Mouse (Mus musculus) thymus, postnatal 0 days (tissue): ENCODE measurements around the gene Epha8. TPM values are rescaled to one million over a fixed set of nuclear protein-coding genes. Genes with fewer than 3 reads are reported as not detected.
A peak's percentile ranks its signal among the peaks of the same experiment; 100 is the strongest.

ENCODE experiments used
- DNase-seq: peaks from one replicate; pipeline ENCODE4 v3.0.0-alpha.2; 2015; ENCODE audit warnings: low spot score
- polyA plus RNA-seq: library from polyadenylated mRNA; unstranded; fragments of >200 nt; fragmentation: Nextera tagmentation; extraction: Ambion mirVana; gene quantifications from 2 replicates; pipeline ENCODE4 v1.2.1, GENCODE M21; 2015

Epha8 gene
- polyA plus RNA-seq, 1 experiment from 2014 or later, result 0.08 TPM

DNA sequence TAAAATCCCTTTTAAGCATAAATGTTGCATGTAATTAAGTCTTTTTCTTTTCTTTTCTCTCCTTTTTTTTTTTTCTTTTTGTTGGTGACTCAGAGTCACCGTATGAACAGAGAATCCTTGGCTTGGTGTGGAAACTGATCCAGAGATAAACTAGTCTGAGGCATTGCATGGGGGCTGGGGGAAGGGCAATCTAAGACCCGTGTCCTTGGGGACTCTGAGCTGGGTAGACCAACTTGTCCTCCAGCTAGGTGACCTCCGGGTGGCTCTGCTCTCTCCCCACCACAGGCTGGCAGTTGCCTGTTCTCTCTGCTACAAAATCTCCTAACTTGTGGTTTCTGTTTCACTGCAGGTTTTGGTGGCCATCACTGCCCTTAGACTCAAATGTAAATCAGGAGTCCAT, 3.5 kb upstream of the Epha8 start:
- DNase-seq, result no peak

DNA sequence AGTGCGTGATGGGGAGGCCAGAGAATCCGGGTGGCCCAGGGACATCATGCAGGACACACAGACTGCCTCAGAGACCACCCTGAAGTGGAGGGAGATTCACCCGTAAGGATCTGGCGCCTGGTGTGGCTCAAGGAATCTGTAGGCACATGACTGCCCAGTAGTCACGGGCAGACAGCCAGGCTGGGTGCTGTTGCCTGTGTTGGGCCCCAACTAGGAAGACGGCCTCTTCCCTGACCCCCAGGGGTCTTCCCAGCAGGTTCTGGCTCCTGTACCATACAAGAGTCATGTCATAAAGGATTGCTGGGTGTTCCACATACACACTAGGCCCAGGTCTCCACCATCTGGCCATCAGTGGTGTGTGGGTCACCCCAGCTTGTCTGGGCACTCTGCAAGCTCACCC, 2.1 kb downstream of the Epha8 start:
- DNase-seq, result no peak

- DNase-seq, result no peak
Observed at GRCm38 (mm10) chr4:136949266-136949989, 7.2 kb downstream of the Epha8 start.

DNA sequence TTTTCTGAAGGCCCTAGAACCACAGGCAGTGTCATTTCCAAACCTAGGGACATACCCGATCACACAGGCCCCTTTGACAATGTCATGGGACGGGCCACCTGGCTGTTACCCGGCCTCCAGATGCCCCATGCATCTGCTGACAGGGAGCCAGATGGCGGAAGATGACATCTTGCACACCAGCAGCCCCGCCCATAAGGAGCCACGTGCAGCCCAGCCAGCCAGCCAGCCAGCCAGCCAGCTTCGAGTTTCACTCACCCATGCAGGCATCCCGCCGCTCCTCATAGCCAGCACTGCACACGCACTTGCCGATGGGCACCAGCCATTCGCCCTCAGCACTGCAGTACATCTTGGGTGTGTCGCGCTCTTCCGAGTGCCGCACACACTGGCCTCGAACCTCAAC, 11.2 kb downstream of the Epha8 start:
- DNase-seq, result no peak

DNA sequence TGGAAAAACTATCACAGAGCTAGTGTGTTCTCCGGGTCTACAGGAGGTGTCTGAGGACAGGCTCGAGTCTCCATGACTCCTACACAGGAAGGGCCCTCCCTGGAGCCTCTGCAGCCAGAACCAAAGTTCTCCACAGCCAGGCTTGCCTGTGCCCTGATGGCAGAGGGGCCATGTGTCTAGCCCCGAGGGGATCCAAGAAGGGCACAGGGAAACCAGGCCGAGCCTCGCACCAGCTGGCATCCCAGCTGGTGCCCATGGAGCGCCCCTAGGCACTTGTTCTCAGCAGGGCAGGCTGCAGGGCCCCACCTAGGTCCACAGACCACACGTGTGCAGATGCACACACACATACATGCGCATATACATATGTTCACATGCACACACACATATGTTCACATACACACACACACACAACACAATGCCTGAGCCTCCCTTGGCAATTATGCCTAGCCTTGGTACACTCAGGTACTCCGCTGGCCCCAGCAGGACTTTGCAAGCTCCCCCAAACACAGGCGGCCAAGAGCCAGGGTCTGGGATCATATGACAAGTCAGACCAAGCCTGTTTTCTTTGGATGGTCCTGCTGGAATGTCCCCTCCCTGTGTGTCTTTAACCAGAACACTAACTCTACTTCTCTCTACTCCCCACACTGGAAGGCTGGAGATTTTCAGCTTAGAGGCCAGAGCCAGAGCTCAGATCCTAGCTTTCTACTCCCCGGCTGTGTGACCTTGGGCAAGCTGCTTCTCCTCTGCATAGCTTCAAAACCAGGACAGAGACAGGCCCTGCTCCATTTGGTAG, 11.9 kb downstream of the Epha8 start:
- DNase-seq, result no peak

- DNase-seq, result no peak
Observed at GRCm38 (mm10) chr4:136943175-136943574, 13.4 kb downstream of the Epha8 start.

- no peak for DNase-seq
Observed at GRCm38 (mm10) chr4:136942761-136943160, 13.9 kb downstream of the Epha8 start.

DNA sequence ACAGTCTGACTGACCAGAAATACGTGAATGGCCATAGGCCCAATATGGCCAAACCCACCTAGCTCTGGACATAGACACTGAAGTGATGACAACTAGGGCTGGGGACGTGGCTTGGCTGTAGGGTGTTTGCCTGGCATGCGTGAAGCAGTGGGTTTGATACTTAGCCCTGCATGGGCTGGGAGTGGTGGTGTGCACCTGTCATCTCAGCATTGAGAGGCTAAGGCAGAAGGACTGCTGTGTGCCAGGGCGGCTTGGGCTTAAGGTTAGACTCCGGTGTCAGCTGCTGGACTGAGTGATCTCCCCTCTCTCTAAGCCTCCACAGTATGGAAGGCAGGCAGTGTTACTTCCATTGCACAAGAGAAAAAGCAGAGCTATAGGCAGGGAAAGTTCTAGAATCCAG, 18.7 kb downstream of the Epha8 start:
- DNase-seq, result no peak

DNA sequence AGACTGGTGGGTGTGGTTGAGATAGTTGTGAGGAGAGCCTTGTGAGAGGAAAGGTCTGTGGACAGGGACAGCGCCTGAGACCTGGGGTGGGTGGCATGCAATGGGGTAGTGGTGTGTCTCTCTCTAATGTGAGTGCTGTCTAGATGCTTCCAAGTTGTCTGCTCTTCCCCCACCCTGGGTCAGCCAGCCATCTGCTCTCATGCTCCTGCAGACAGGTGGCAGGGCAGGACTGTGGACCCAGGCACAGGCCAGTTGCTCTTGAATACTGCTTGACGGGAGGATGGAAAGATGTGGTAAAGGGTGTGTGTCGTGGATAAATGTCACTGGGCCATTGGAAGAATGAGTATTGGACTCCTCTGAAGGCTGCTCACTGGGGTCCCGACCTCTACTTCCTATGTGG, 19.3 kb downstream of the Epha8 start:
- no peak for DNase-seq

- DNase-seq, result no peak
Observed at GRCm38 (mm10) chr4:136934746-136935613, 21.6 kb downstream of the Epha8 start.

GRCm38 (mm10) chr4:136930474-136930873, 26.1 kb downstream of the Epha8 start:
- DNase-seq, result no peak

DNA sequence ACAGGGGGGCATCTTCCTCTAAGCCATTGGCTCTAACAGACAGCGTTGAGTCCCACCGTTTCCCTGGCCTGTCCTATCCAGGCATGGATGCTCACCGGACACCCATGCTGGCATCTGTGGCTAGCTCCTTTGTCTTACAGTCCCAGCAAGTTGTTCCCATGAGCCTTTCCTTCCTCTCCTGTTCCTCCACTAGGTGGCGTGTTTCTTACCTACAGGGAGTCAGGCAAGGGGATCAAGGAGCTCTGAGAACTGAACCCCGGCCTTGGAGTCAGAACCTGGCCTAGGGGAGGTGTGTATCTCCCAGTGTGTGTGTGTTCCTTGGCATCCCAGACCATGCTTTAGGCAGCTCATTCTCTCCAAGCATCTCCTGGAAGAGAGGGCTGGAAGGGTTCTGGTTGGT, 27.7 kb downstream of the Epha8 start:
- DNase-seq, result peak; percentile 42

- DNase-seq, result no peak
Observed at GRCm38 (mm10) chr4:136925804-136926203, 30.8 kb downstream of the Epha8 start.

GRCm38 (mm10) chr4:136924529-136924928, 32.1 kb downstream of the Epha8 start:
- DNase-seq, result peak; percentile 65

DNA sequence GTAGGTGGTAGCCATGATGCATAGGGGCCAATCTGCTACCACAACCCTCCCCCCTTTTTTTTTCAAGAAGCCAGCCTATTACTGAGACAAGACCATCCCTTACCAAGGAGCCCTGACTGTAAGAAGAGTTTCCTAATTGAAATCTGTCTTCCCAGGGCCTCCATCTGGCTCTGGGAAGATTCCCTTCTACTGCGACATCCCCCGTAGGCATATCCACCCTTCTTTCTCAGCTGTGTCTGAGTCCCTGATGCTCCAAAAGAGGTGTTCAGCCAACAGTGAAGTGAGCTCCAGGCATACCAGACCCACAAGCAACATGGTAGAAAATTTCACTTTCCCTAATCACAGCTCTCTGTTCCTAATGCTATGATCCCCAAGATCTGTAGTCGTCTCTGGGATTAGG, 37.1 kb downstream of the Epha8 start:
- no peak for DNase-seq

- DNase-seq, result no peak
Observed at GRCm38 (mm10) chr4:136918834-136919233, 37.8 kb downstream of the Epha8 start.

GRCm38 (mm10) chr4:136917165-136917524, 39.5 kb downstream of the Epha8 start:
- no peak for DNase-seq

GRCm38 (mm10) chr4:136916359-136917164, 40.1 kb downstream of the Epha8 start:
- no peak for DNase-seq

DNA sequence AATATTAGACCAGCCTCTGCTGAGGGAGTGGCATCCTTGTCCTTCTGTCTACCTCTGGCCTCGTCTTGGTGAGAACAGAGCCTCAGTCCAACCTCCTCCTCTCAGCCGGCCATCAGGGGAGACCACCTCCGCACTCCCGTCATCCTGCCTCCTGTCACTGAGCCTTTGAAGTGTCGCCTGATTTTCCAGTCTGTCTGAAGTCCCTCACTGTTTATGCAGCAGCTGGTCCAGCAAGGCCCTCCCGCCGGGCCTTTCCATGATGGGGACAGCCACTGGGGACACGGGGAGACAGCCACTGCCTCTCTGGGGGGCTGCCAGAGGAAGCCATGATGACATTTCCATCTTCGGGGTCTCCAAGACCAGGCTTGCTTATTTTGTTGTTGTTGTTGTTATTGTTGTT, 43.8 kb downstream of the Epha8 start:
- DNase-seq, result no peak

- DNase-seq, result no peak
Observed at GRCm38 (mm10) chr4:136911804-136912203, 44.8 kb downstream of the Epha8 start.

DNA sequence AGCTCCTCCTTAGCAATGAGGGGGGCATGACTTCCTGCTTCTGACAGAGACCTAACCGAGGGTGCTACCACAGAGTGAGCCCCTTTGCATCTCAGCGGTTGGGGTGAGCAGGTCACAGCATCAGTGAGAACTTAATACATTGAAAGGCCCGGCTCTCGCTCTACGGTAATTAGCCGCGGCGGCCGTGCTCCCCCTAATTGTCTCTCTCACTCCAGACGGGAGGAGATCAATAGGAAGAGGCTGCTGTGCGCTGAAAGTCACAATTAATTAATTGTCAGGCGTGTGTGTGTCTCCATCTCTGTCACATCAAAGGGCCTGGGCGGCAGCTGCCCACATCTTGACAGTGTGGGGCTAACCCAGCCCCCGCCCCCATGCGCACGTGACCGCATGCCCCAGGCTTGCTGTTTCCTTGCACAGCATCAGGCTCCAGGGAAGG, 45.4 kb downstream of the Epha8 start:
- no peak for DNase-seq
